Mouse (Mus musculus): Measurements from ENCODE around the gene Rpl34. TPM values are rescaled to one million over a fixed set of nuclear protein-coding genes. Genes with fewer than 3 reads are reported as not detected.

Gene Rpl34
- polyA plus RNA-seq, 1 experiment from 2014 or later: 971 TPM

DNA sequence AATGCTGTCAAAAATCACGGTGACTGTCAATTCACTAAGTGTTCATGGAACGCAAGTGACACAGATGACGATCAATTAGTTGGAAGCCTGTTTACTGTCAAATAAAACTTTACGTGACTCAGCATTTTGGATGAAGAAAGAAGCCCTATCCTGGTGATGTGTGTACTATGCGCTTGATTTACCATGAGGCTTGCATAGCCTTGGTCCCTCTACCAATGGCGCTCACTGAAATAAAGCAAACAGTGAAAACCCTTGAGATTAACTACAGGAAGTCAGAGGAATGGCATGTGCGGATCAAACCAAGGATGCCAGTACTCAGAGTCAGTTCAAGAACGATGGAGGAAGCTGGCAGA lies 45.2 kb downstream of the Rpl34 start:
- H3K4me3 ChIP-seq (replicated peaks): no peak overlapping the region
- H3K4me2 ChIP-seq (replicated peaks): no peak overlapping the region
- ATAC-seq (ENCODE audit: insufficient number of reproducible peaks, low FRiP score, low TSS enrichment, low read depth): no peak
- H3K36me3 ChIP-seq: no peaks in the 10 kb centered on the region
- WGBS: 80% methylated on average over 8 of the region's 8 CpGs
- no peaks in the 10 kb centered on the region for H3K9me3 ChIP-seq (replicated peaks)
- H3K27ac ChIP-seq (replicated peaks): no peak overlapping the region
- no peak overlapping the region for H3K9ac ChIP-seq
- H3K4me1 ChIP-seq: no peaks in the 10 kb centered on the region
- no peaks in the 10 kb centered on the region for H3K27me3 ChIP-seq

DNA sequence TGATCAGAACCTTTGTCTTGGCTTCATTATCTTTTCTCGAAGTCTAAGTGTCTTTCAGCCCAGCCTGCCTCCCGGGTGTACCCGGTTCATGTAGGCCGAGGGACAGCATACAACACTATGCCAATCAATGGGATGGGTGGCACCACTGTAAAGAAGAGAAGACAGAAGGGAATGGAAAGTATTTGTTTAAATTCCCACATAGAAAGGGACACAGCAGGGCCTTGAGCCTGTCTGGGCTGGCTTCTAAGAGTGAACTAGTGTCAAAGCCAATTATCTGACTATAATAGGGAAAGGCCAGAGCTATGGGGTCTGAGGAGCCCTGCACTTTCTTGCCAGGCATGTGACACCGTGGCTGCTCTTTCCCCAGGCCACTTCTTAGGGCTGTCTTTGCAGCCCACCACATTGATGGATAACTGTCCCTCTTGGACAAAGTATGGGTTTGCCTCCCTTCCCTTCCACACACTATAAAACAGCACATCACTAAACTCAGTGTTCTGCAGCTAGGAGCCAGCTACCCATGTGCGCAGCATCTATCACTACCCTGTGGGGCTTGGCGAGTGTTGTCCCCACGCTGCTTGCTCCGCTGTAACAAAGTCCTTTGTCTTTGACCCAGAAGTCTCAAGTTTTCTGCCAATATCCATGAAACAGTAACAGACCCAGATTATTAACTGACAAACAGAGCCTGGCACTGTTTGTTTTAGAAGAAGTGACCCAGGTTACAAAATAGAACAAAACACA lies 45.8 kb downstream of the Rpl34 start:
- ATAC-seq (ENCODE audit: insufficient number of reproducible peaks, low FRiP score, low TSS enrichment, low read depth): no peak
- Histone ChIP-seq H3K27ac (replicated peaks) (no peak overlapping the region), H3K36me3 (no peaks in the 10 kb centered on the region), H3K9me3 (replicated peaks) (no peaks in the 10 kb centered on the region), H3K4me3 (replicated peaks) (no peak overlapping the region), H3K4me2 (replicated peaks) (no peak overlapping the region), H3K9ac (no peak overlapping the region), H3K27me3 (no peaks in the 10 kb centered on the region), H3K4me1 (no peaks in the 10 kb centered on the region)
- 75% methylated on average over 9 of the region's 9 CpGs for WGBS

DNA sequence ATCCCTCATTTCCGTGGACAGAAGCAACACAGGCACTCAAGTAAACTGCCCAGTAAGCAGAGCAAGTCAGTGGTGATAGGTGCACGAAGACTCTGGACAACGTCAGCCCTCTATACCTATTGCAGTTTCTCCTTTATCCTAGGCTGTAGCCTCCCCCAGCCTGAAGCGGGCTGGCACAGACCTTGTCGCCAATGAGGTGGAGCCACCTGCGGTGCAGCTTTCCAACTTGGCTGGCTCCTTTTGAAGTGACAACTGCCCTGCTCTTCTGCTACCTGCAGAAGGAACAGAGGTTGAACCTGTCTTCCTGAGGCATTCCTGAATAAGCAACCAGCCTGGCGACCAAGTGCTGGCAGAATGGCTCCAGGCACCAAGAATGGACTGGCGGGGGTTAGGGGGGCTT lies 46.4 kb downstream of the Rpl34 start:
- WGBS: 81% methylated on average over 8 of the region's 8 CpGs
- Histone ChIP-seq H3K4me1 (no peaks in the 10 kb centered on the region), H3K36me3 (no peaks in the 10 kb centered on the region), H3K4me2 (replicated peaks) (no peak overlapping the region), H3K9me3 (replicated peaks) (no peaks in the 10 kb centered on the region), H3K9ac (no peak overlapping the region), H3K27ac (replicated peaks) (no peak overlapping the region), H3K4me3 (replicated peaks) (no peak overlapping the region), H3K27me3 (no peaks in the 10 kb centered on the region)
- ATAC-seq (ENCODE audit: insufficient number of reproducible peaks, low FRiP score, low TSS enrichment, low read depth): no peak

DNA sequence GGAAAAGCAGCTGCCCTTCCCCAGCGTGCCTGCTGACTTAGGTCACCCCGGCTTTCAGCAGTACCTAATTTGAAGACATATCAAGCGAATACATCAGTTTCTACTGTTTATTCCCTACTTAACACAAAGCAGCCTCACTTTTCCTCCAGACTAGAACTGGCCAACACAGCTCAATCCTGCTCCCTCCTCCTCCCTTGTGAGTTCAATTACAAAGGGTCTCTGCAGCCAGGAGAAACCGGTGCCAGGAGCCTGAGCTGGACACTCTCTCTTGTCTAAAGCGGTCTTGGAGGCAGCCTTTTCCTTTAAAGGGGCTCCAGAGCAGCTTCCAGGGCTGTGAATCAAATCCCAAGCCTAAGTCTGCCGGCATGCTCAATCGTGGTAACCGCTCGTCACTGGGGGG lies 48.0 kb downstream of the Rpl34 start:
- Histone ChIP-seq H3K4me2 (replicated peaks) (no peak overlapping the region), H3K9ac (no peak overlapping the region), H3K4me1 (no peaks in the 10 kb centered on the region), H3K27ac (replicated peaks) (no peak overlapping the region), H3K4me3 (replicated peaks) (no peak overlapping the region), H3K36me3 (no peaks in the 10 kb centered on the region), H3K9me3 (replicated peaks) (no peaks in the 10 kb centered on the region), H3K27me3 (no peaks in the 10 kb centered on the region)
- 77% methylated on average over 9 of the region's 9 CpGs for WGBS
- peak; percentile 34 for ATAC-seq (ENCODE audit: insufficient number of reproducible peaks, low FRiP score, low TSS enrichment, low read depth)

DNA sequence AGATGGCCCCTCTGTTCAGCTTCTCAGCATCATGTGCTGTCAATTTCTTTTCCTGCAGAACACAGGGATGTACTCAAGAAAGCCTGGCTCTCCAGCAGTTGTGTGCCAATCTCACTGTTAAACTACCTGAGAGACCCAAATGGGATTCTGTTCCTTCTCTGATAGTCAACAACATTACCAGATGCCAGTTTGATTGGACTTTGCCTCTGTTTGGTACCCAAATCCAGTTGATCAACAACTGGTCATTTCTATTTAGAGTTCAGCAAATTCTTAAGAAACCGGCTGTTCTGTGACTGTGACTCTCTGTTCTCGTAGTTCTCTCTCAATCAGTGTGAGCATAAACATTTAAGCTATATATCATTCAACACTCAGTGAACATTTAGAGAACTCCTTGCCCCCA lies 49.0 kb downstream of the Rpl34 start:
- no peak overlapping the region for H3K27ac ChIP-seq (replicated peaks)
- H3K27me3 ChIP-seq: no peaks in the 10 kb centered on the region
- no peak for ATAC-seq (ENCODE audit: insufficient number of reproducible peaks, low FRiP score, low TSS enrichment, low read depth)
- H3K36me3 ChIP-seq: no peaks in the 10 kb centered on the region
- no peaks in the 10 kb centered on the region for H3K4me1 ChIP-seq
- no peak overlapping the region for H3K9ac ChIP-seq
- WGBS: 89% methylated on average over 2 of the region's 2 CpGs
- H3K4me2 ChIP-seq (replicated peaks): no peak overlapping the region
- H3K4me3 ChIP-seq (replicated peaks): no peak overlapping the region
- no peaks in the 10 kb centered on the region for H3K9me3 ChIP-seq (replicated peaks)

DNA sequence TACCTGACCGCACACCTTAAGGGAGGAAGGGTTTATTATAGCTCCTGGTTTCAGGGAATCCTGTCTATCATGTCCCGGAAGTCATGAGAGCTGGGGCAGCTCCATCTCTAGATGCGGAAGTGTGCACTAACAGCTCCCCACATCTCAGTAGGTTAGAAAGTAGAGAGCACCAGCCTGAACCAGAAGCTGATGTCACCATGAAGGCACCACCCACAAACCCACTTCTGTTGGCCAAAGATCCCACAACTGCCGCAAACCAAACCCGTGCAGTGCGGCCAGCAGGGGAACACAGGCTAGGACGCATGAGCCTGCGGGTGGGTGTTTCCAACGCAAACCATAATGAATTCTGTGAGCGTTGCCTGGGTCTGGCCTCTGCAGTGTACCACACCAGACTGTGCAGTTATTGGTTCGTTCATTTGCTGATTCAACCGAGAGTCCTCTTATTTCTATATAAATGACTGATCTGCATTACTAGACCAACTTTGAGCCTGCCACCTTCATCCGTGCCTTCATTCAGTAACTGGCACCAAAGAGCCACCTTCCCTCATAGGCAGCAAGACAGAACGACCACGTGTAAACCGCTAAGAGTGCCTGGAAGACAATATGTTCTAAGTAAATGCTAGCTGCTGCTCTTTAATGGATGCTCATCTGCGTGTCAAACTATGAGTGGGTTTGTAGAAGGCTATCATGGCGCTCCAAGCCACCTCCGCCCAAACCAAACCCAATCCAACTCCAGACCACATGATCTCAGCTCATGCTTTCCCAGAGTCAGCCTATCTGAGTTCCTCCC lies 52.3 kb downstream of the Rpl34 start:
- no peaks in the 10 kb centered on the region for H3K36me3 ChIP-seq
- no peak overlapping the region for H3K27ac ChIP-seq (replicated peaks)
- H3K9me3 ChIP-seq (replicated peaks): no peaks in the 10 kb centered on the region
- H3K4me2 ChIP-seq (replicated peaks): no peak overlapping the region
- ATAC-seq (ENCODE audit: insufficient number of reproducible peaks, low FRiP score, low TSS enrichment, low read depth): no peak
- H3K4me3 ChIP-seq (replicated peaks): no peak overlapping the region
- H3K9ac ChIP-seq: no peak overlapping the region
- H3K27me3 ChIP-seq: no peaks in the 10 kb centered on the region
- 0 out of 2 replicates have a peak, but pooled peaks cover 2% of the 10 kb centered on the region for H3K4me1 ChIP-seq
- WGBS: 93% methylated on average over 19 of the region's 19 CpGs

Other genes with a start within 250 kb of the Rpl34 start
- gene Etnppl, start 113.0 kb downstream of the Rpl34 start, polyA plus RNA-seq (2015; fragmentation: Nextera tagmentation; extraction: Ambion mirVana): 0.09 and 0.24 TPM in 2 replicates
- 387 and 414 TPM in 2 replicates for gene Ostc, start 21.0 kb downstream of the Rpl34 start, polyA plus RNA-seq (2015; fragmentation: Nextera tagmentation; extraction: Ambion mirVana)

All from embryonic facial prominence, embryonic 15.5 days (tissue).